ENCODE assay signal across 26 mouse cellular contexts in the genomic region with DNA sequence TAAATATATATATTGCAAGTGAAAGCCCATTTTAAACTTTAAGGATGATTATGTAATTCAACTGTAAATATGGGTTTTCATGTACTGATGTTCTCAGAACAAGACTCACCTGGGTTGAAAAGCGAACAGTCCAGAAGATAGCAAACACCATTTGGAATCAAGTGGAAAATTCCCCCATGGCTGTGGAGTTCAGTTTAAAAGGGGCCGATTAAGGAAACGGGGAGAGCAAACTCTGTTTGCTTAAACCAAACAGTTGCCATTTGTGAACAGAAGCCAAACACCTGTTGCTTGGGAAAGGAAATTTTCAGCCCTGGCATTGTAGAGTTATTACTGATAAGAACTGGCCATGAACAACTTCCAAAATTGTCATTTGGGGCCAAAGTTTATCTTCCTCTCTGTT.
"Had no signal": no experiment of that assay in that cellular context is flagged by ENCODE, and none has a peak within 500 bp of the region (broad histone marks: within the 10 kb centered on the region; RNA-seq: fewer than 3 reads in every experiment).

No protein-coding gene starts in this region.

- ATAC-seq: forebrain, postnatal 0 days; hindbrain, embryonic 16.5 days; inflammation-experienced regulatory T-cells, adult 6 months; intestine, postnatal 0 days had no signal

- H3K4me3 ChIP-seq: gastrocnemius, adult 2 months; heart, embryonic 10.5 days; heart, embryonic 12.5 days; hindbrain, embryonic 10.5 days; hindbrain, embryonic 12.5 days; layer of hippocampus, adult 2 months; limb, embryonic 13.5 days; limb, embryonic 15.5 days had no signal

- H3K27ac ChIP-seq: gastrocnemius, adult 2 months; heart, embryonic 10.5 days; hindbrain, embryonic 10.5 days; hindbrain, embryonic 12.5 days; hindbrain, embryonic 14.5 days; layer of hippocampus, adult 2 months; limb, embryonic 13.5 days; limb, embryonic 15.5 days had no signal

- H3K27me3 ChIP-seq: heart, embryonic 12.5 days; hindbrain, embryonic 12.5 days; limb, embryonic 13.5 days; limb, embryonic 15.5 days had no signal

- H3K4me1 ChIP-seq: heart, embryonic 12.5 days; hindbrain, embryonic 10.5 days; hindbrain, embryonic 12.5 days had no signal

- H3K9ac ChIP-seq: forebrain, postnatal 0 days; heart, embryonic 12.5 days; hindbrain, embryonic 12.5 days; hindbrain, embryonic 14.5 days; limb, embryonic 13.5 days; limb, embryonic 15.5 days had no signal

- H3K4me2 ChIP-seq: heart, embryonic 12.5 days; hindbrain, embryonic 12.5 days; hindbrain, embryonic 14.5 days; limb, embryonic 13.5 days; limb, embryonic 15.5 days had no signal

- DNase-seq: forebrain, postnatal 0 days; gastrocnemius, adult 2 months; gastrocnemius, postnatal 10 days; gastrocnemius, postnatal 25 days; heart, adult 18-20 months; heart, postnatal 10 days; heart, postnatal 4 days; kidney, adult 18-20 months; kidney, adult 8-10 months; kidney, postnatal 10 days; kidney, postnatal 25 days; kidney, postnatal 4 days; layer of hippocampus, adult 9-11 months; layer of hippocampus, postnatal 36 days; left cerebral cortex, postnatal 4 days had no signal

- H3K9me3 ChIP-seq: heart, embryonic 10.5 days; heart, embryonic 12.5 days; hindbrain, embryonic 10.5 days; hindbrain, embryonic 12.5 days; limb, embryonic 13.5 days; limb, embryonic 15.5 days had no signal

- H3K36me3 ChIP-seq: heart, embryonic 10.5 days; heart, embryonic 12.5 days; hindbrain, embryonic 10.5 days; hindbrain, embryonic 12.5 days; limb, embryonic 13.5 days; limb, embryonic 15.5 days had no signal
